Comparison of ENCODE assay signal across 20 mouse cellular contexts in genomic region chr2:69649716-69650115, GRCm38 (mm10). TPM values are rescaled to one million over a fixed set of nuclear protein-coding genes. Genes with fewer than 3 reads are reported as not detected.
"Had no signal": no experiment of that assay in that cellular context is flagged by ENCODE, and none has a peak within 500 bp of the region (broad histone marks: within the 10 kb centered on the region; RNA-seq: fewer than 3 reads in every experiment).

No protein-coding gene starts in this region.

- ATAC-seq: liver, embryonic 12.5 days; midbrain, embryonic 13.5 days; midbrain, embryonic 15.5 days had no signal

- H3K4me3 ChIP-seq: liver, embryonic 12.5 days; midbrain, embryonic 13.5 days; midbrain, embryonic 15.5 days; neural tube, embryonic 12.5 days; stomach, embryonic 15.5 days had no signal

- H3K36me3 ChIP-seq: liver, embryonic 12.5 days; midbrain, embryonic 15.5 days had no signal

- H3K27ac ChIP-seq: liver, embryonic 12.5 days; liver, embryonic 14.5 days; midbrain, embryonic 13.5 days; midbrain, embryonic 15.5 days; neural tube, embryonic 12.5 days; stomach, embryonic 15.5 days; stomach, postnatal 0 days had no signal

- H3K27me3 ChIP-seq: liver, embryonic 12.5 days; midbrain, embryonic 13.5 days; midbrain, embryonic 15.5 days; neural tube, embryonic 12.5 days; stomach, embryonic 15.5 days had no signal

- H3K4me1 ChIP-seq: neural tube, embryonic 12.5 days; stomach, embryonic 15.5 days had no signal

- H3K9ac ChIP-seq: liver, embryonic 12.5 days; liver, embryonic 14.5 days; lung, embryonic 14.5 days; midbrain, embryonic 13.5 days; midbrain, embryonic 15.5 days; neural tube, embryonic 12.5 days; stomach, embryonic 15.5 days had no signal

- DNase-seq: lung, adult 18-20 months; lung, embryonic 14.5 days; lung, postnatal 10 days; lung, postnatal 4 days; right cerebral cortex, postnatal 14 days; thymus, adult 2 months; thymus, postnatal 25 days; thymus, postnatal 4 days had no signal

RNA-seq across cellular contexts. Expression of gene Bbs5, which starts 2.7 kb away (rescaled TPM):
- total RNA-seq: monocyte, adult 5-6 weeks; neutrophil, adult 5-6 weeks had no signal

RNA-seq across cellular contexts. Expression of gene Klhl41, which starts 20.2 kb away (rescaled TPM):
- total RNA-seq: megakaryocyte, adult 5-6 weeks; midbrain, postnatal 0 days; monocyte, adult 5-6 weeks; neutrophil, adult 5-6 weeks had no signal
- polyA plus RNA-seq: midbrain, postnatal 0 days; spleen, adult 2 months had no signal
